Mouse (Mus musculus): ENCODE measurements around the gene Ep300. TPM values are rescaled to one million over a fixed set of nuclear protein-coding genes. Genes with fewer than 3 reads are reported as not detected.

The Ep300 gene
- polyA plus RNA-seq, 1 experiment from 2014 or later, result 15.0 TPM

DNA sequence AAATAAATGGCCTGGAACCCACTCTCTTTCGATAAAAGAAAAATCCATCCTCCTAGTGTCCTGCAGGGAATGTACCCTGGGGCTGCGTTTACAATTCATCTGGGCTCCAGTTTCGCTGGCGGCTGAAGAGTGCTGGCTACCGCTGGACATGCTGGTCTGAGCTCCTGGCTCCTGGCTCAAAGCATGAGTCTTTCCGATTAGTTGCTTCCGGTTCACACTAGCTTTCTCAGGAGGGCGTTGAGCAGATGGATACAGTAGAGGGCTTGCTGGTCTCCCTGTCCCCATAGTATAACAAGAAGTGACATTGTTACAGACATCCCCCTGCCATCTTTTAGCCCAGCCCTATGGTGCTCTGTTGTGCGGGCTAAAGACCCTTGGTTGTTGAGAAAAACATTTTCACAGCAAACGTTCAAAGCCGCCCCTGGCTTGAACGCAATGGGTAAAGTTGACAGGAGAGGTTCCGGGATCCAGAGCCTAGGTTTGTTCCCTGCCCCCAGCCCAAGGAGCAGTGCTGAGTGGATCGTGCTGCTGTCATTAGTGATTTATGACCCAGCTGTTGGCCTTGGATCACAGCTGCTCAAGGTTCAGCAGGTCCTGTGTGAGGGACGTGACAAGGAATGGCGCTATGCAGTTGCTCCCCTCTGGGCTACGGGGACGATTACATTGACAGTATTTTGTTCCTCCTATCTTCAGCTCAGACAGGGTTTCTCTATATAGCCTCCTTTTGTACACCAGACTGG, 30.4 kb upstream of the Ep300 start:
- Histone ChIP-seq H3K36me3 (ENCODE audit: control insufficient read depth, insufficient read depth, low read length) (no peaks in the 10 kb centered on the region), H3K4me2 (ENCODE audit: low read length) (no peak overlapping the region), H3K9ac (ENCODE audit: low read length) (no peak overlapping the region), H3K27me3 (ENCODE audit: control insufficient read depth, insufficient read depth, low read length) (no peaks in the 10 kb centered on the region), H3K4me3 (ENCODE audit: control insufficient read depth in 1 of 2, insufficient read depth in 1 of 2, low read depth in 1 of 2, low read length in 2 of 2) (no peak overlapping the region), H3K9me3 (ENCODE audit: control insufficient read depth, low read length) (no peaks in the 10 kb centered on the region), H3K4me1 (ENCODE audit: control insufficient read depth in 2 of 2, insufficient read depth in 2 of 2, low read length in 2 of 2) (no peaks in the 10 kb centered on the region), H3K27ac (replicated peaks in 1 of 2; ENCODE audit: control insufficient read depth in 1 of 2, insufficient read depth in 1 of 2, low read depth in 2 of 2, low read length in 2 of 2) (no peak overlapping the region)
- WGBS, result 63% methylated on average over 18 of the region's 18 CpGs
- no peak for ATAC-seq (ENCODE audit: insufficient number of reproducible peaks, insufficient read depth, low FRiP score, low read depth)

DNA sequence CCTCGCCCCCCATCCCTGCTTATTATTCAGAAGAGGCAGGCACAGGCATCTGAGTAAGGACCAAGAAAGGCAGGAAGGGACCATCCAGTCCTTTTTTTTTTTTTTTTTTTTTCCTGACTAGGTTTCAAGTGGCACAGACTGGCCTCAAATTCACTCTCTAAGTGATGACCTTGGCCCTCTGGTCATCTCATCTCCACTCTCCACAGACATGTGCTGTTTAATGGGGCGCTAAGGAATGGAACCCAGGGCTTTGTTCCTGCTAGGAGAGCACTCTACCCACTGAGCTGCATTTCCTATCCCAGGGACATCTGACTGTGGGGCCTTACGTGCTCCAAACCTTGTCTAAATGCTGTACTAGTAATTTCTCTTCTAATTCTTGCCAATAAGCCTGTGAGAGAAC, 29.2 kb upstream of the Ep300 start:
- Histone ChIP-seq H3K27me3 (ENCODE audit: control insufficient read depth, insufficient read depth, low read length) (no peaks in the 10 kb centered on the region), H3K36me3 (ENCODE audit: control insufficient read depth, insufficient read depth, low read length) (no peaks in the 10 kb centered on the region), H3K27ac (replicated peaks in 1 of 2; ENCODE audit: control insufficient read depth in 1 of 2, insufficient read depth in 1 of 2, low read depth in 2 of 2, low read length in 2 of 2) (no peak overlapping the region), H3K4me3 (ENCODE audit: control insufficient read depth in 1 of 2, insufficient read depth in 1 of 2, low read depth in 1 of 2, low read length in 2 of 2) (no peak overlapping the region), H3K4me1 (ENCODE audit: control insufficient read depth in 2 of 2, insufficient read depth in 2 of 2, low read length in 2 of 2) (no peaks in the 10 kb centered on the region), H3K9me3 (ENCODE audit: control insufficient read depth, low read length) (no peaks in the 10 kb centered on the region), H3K4me2 (ENCODE audit: low read length) (no peak overlapping the region), H3K9ac (ENCODE audit: low read length) (no peak overlapping the region)
- WGBS, result 70% methylated on average over 3 of the region's 3 CpGs
- ATAC-seq (ENCODE audit: insufficient number of reproducible peaks, insufficient read depth, low FRiP score, low read depth), result no peak

GRCm38 (mm10) chr15:81561501-81561900, 23.6 kb upstream of the Ep300 start:
- WGBS, result 31% methylated on average over 3 of the region's 3 CpGs
- Histone ChIP-seq H3K36me3 (ENCODE audit: control insufficient read depth, insufficient read depth, low read length) (no peaks in the 10 kb centered on the region), H3K4me2 (ENCODE audit: low read length) (no peak overlapping the region), H3K27ac (replicated peaks in 1 of 2; ENCODE audit: control insufficient read depth in 1 of 2, insufficient read depth in 1 of 2, low read depth in 2 of 2, low read length in 2 of 2) (no peak overlapping the region), H3K9me3 (ENCODE audit: control insufficient read depth, low read length) (no peaks in the 10 kb centered on the region), H3K9ac (ENCODE audit: low read length) (no peak overlapping the region), H3K4me3 (ENCODE audit: control insufficient read depth in 1 of 2, insufficient read depth in 1 of 2, low read depth in 1 of 2, low read length in 2 of 2) (no peak overlapping the region), H3K4me1 (ENCODE audit: control insufficient read depth in 2 of 2, insufficient read depth in 2 of 2, low read length in 2 of 2) (no peaks in the 10 kb centered on the region), H3K27me3 (ENCODE audit: control insufficient read depth, insufficient read depth, low read length) (no peaks in the 10 kb centered on the region)
- no peak for ATAC-seq (ENCODE audit: insufficient number of reproducible peaks, insufficient read depth, low FRiP score, low read depth)

DNA sequence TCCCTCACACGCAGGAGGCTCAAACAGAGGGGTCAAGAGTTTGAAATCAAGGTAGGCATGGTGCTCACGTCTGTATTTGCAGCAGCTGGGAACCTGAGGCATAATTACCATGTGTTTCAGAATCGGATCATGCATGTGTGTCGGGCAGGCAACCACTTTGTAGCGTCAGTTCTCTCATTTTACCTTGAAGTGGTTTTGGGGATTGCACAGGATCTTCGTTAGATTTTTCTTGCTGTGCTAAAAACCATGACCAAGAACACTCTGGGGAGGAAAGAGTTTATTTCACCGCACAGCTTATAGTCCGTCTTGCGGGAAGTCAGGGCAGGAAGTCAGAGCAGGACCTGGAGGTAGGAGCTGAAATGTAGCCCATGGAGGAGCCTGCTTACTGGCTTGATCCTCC, 23.2 kb upstream of the Ep300 start:
- Histone ChIP-seq H3K4me2 (ENCODE audit: low read length) (no peak overlapping the region), H3K9ac (ENCODE audit: low read length) (no peak overlapping the region), H3K9me3 (ENCODE audit: control insufficient read depth, low read length) (no peaks in the 10 kb centered on the region), H3K27me3 (ENCODE audit: control insufficient read depth, insufficient read depth, low read length) (no peaks in the 10 kb centered on the region), H3K4me3 (ENCODE audit: control insufficient read depth in 1 of 2, insufficient read depth in 1 of 2, low read depth in 1 of 2, low read length in 2 of 2) (no peak overlapping the region), H3K27ac (replicated peaks in 1 of 2; ENCODE audit: control insufficient read depth in 1 of 2, insufficient read depth in 1 of 2, low read depth in 2 of 2, low read length in 2 of 2) (no peak overlapping the region), H3K36me3 (ENCODE audit: control insufficient read depth, insufficient read depth, low read length) (no peaks in the 10 kb centered on the region), H3K4me1 (ENCODE audit: control insufficient read depth in 2 of 2, insufficient read depth in 2 of 2, low read length in 2 of 2) (no peaks in the 10 kb centered on the region)
- ATAC-seq (ENCODE audit: insufficient number of reproducible peaks, insufficient read depth, low FRiP score, low read depth), result no peak
- 74% methylated on average over 9 of the region's 9 CpGs for WGBS

DNA sequence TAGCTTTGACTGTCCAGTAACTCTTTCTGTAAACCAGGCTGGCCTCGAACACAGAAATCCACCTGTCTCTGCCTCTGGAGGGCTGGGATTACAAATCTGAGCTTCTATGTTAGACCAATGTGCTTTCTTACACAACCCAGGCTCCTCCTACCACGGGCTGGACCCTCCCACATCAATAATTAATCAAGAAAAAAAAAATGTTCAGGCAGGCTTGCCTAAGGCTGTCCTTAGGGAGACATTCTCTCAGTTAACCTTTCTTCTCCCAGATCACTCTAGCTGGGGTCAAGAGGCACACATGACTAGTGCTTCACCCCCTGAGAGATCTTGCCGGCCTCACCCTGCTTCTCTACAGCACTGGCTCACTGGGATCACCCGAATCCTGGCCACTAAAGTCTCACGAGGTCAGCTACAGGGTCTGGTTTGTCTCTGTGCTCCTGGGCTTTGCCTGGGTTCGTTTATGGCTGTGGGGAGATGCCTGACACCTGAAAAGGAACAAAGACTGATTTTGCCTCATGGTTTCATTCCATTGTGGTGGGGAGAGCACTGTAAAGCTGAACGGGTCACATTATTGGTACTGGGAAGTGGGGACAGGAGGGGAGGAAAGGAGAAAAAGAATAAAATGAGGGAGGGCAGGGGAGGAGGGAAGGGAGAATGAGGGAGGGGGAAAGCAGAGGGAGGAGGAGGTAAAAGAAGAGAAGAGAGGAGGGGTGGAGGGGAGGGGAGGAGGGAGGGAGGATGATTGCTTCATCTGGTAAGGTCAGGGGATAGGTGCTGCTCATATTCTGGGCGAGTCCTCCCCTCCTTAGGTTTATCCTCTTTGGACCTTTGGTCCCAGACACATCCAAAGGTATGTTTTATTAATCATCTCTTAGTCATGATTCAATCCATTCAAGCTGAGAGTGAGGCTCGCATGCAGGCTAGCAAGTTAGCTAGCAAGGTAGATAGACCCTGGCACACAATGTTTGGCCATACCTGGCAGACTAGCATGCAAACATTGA, 22.4 kb upstream of the Ep300 start:
- Histone ChIP-seq H3K36me3 (ENCODE audit: control insufficient read depth, insufficient read depth, low read length) (no peaks in the 10 kb centered on the region), H3K9me3 (ENCODE audit: control insufficient read depth, low read length) (no peaks in the 10 kb centered on the region), H3K4me1 (ENCODE audit: control insufficient read depth in 2 of 2, insufficient read depth in 2 of 2, low read length in 2 of 2) (no peaks in the 10 kb centered on the region), H3K9ac (ENCODE audit: low read length) (no peak overlapping the region), H3K27ac (replicated peaks in 1 of 2; ENCODE audit: control insufficient read depth in 1 of 2, insufficient read depth in 1 of 2, low read depth in 2 of 2, low read length in 2 of 2) (no peak overlapping the region), H3K4me3 (ENCODE audit: control insufficient read depth in 1 of 2, insufficient read depth in 1 of 2, low read depth in 1 of 2, low read length in 2 of 2) (no peak overlapping the region), H3K4me2 (ENCODE audit: low read length) (no peak overlapping the region), H3K27me3 (ENCODE audit: control insufficient read depth, insufficient read depth, low read length) (no peaks in the 10 kb centered on the region)
- no peak for ATAC-seq (ENCODE audit: insufficient number of reproducible peaks, insufficient read depth, low FRiP score, low read depth)
- 49% methylated on average over 9 of the region's 9 CpGs for WGBS

- WGBS, result 20% methylated on average over 2 of the region's 2 CpGs
- Histone ChIP-seq H3K4me2 (ENCODE audit: low read length) (no peak overlapping the region), H3K36me3 (ENCODE audit: control insufficient read depth, insufficient read depth, low read length) (no peaks in the 10 kb centered on the region), H3K27me3 (ENCODE audit: control insufficient read depth, insufficient read depth, low read length) (no peaks in the 10 kb centered on the region), H3K27ac (replicated peaks in 1 of 2; ENCODE audit: control insufficient read depth in 1 of 2, insufficient read depth in 1 of 2, low read depth in 2 of 2, low read length in 2 of 2) (no peak overlapping the region), H3K4me3 (ENCODE audit: control insufficient read depth in 1 of 2, insufficient read depth in 1 of 2, low read depth in 1 of 2, low read length in 2 of 2) (no peak overlapping the region), H3K4me1 (ENCODE audit: control insufficient read depth in 2 of 2, insufficient read depth in 2 of 2, low read length in 2 of 2) (no peaks in the 10 kb centered on the region), H3K9me3 (ENCODE audit: control insufficient read depth, low read length) (no peaks in the 10 kb centered on the region), H3K9ac (ENCODE audit: low read length) (no peak overlapping the region)
- ATAC-seq (ENCODE audit: insufficient number of reproducible peaks, insufficient read depth, low FRiP score, low read depth), result no peak
Observed at GRCm38 (mm10) chr15:81568093-81568492, 17.1 kb upstream of the Ep300 start.

- Histone ChIP-seq H3K27ac (replicated peaks in 1 of 2; ENCODE audit: control insufficient read depth in 1 of 2, insufficient read depth in 1 of 2, low read depth in 2 of 2, low read length in 2 of 2) (no peak overlapping the region), H3K9me3 (ENCODE audit: control insufficient read depth, low read length) (no peaks in the 10 kb centered on the region), H3K9ac (ENCODE audit: low read length) (no peak overlapping the region), H3K4me1 (ENCODE audit: control insufficient read depth in 2 of 2, insufficient read depth in 2 of 2, low read length in 2 of 2) (no peaks in the 10 kb centered on the region), H3K4me2 (ENCODE audit: low read length) (no peak overlapping the region), H3K36me3 (ENCODE audit: control insufficient read depth, insufficient read depth, low read length) (no peaks in the 10 kb centered on the region), H3K27me3 (ENCODE audit: control insufficient read depth, insufficient read depth, low read length) (no peaks in the 10 kb centered on the region), H3K4me3 (ENCODE audit: control insufficient read depth in 1 of 2, insufficient read depth in 1 of 2, low read depth in 1 of 2, low read length in 2 of 2) (no peak overlapping the region)
- WGBS, result 67% methylated on average over 1 of the region's 2 CpGs
- no peak for ATAC-seq (ENCODE audit: insufficient number of reproducible peaks, insufficient read depth, low FRiP score, low read depth)
Observed at GRCm38 (mm10) chr15:81568592-81568991, 16.6 kb upstream of the Ep300 start.
